Mouse (Mus musculus): ENCODE measurements around the gene Tubb2b. TPM values are rescaled to one million over a fixed set of nuclear protein-coding genes. Genes with fewer than 3 reads are reported as not detected.
A peak's percentile ranks its signal among the peaks of the same experiment; 100 is the strongest.

Tubb2b gene
- total RNA-seq, 1 experiment from 2014 or later, result not detected

DNA sequence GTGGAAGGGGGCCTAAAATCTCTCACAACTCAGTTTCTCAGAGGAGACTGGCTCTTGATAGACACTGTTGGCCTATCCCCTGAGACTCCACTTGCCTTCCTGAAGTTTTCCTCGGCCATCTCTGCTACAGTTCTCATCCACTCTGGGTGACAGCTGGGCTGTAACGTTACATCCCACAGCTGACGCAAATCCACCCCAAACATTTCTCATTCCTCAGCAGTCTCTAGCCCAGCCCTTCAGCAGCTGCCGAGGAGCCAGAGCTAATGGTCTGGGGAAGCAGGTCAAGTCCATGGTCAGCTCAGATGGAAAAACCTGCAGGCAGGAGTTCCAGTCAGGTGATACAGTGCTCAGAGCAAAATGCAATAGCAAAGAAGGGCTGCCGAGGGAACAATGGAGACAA is 19.2 kb downstream of the Tubb2b start:
- no peak for ATAC-seq (replicated peaks; ENCODE audit: low read depth, poor library complexity, severe bottlenecking)

DNA sequence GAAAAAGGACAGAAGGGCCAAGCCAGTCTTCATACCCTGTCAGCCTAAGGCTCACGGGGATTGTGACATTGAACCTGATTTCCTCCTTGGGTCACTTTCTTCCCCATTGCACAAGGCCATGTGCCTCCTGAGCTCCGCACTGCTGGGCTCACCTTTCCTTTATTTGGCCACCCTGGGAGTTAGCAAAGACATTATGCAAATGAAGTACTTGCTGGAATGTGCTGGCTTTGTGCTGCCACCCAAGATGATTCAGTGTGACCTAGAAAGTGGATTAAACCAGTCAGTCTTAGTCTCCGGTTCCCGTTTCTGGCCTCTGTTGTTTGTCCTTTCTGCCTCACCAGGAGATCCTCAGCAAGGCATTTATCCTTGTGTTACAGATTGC is 20.6 kb downstream of the Tubb2b start:
- no peak for ATAC-seq (replicated peaks; ENCODE audit: low read depth, poor library complexity, severe bottlenecking)

DNA sequence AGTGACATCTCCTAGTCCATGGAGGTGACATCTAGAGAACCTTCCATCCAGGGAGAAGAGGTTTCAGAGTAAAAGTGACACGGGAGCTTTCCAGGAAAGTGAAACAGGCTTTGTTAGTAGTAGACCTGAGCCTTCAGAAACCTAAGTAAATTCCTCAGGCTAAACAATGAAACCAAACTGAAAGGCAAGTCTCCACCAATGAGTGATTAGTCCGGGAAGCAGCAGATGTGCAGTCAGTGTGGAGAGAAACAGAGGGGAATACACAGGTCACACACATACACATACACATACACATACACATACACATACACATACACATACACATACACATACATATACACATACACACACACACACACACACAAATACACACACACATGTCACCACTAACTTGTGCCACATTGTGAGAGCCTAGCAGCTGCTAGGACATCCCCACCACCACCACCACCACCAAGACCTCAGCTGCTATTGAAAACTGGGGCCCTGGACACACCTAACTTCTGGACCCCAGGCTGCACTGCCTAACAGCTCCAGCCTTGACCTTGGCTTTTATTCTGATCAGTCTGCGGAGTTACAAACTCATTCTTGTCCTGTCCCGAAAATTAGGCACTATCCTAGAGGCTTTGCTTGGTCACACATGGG is 21.1 kb downstream of the Tubb2b start:
- ATAC-seq (replicated peaks; ENCODE audit: low read depth, poor library complexity, severe bottlenecking), result no peak

DNA sequence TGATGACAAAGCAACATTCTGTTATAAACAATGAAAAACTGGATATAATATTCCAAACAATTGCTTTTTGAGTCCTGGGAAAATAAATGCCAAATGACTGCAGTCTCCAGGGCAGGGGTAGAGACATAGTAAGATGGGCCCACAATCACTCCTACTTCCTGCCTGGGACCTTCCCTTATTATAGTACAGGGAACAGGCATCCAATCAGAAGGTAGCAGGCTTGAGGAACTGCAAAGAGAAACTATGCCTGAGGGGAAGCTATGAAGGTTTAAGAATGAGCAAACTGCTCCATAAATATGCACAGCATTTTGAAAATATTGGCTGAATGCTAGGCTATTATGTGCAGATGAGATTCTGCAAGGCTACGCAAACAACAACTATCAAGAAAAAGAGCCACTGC is 23.3 kb downstream of the Tubb2b start:
- ATAC-seq (replicated peaks; ENCODE audit: low read depth, poor library complexity, severe bottlenecking), result peak; percentile 71; the same call in 1 of the 2 replicates

DNA sequence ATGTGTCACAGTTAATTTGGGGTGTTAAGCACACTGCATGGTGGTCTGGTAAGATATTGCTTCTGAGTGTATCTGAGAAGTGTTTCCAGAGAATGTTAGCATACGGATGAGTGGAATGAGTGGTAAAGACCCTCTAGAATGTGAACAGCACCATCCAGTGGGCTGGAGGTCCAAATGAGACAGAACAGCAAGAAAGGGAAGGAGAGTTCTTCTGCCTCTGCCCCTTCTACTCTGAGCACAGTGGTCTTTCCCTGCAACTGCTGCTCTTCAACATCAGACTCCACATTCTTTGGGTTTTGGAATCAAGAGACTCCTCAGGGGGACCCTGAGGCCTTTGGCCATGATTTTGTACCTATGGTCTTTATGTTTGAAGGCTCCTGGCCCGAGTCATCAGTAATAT is 24.0 kb downstream of the Tubb2b start:
- ATAC-seq (replicated peaks; ENCODE audit: low read depth, poor library complexity, severe bottlenecking), result no peak

DNA sequence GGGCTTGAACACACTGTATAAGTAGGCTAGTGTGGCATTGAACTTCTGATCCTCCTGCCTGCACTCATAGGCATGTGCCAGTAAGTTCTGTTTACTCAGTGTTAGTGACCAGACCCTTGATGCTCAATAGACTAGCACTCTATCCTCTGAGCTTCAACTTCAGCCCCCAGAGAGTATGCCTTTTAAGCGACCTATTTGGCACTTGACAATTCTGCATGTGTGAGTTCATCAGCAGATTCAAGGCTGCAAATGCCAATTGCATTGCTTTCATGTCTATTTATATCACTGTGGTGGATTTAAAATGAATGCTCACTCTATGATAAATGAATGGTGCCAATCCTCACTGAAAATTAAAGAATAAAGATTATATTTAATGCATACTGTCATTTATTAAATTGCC is 24.9 kb downstream of the Tubb2b start:
- no peak for ATAC-seq (replicated peaks; ENCODE audit: low read depth, poor library complexity, severe bottlenecking)

DNA sequence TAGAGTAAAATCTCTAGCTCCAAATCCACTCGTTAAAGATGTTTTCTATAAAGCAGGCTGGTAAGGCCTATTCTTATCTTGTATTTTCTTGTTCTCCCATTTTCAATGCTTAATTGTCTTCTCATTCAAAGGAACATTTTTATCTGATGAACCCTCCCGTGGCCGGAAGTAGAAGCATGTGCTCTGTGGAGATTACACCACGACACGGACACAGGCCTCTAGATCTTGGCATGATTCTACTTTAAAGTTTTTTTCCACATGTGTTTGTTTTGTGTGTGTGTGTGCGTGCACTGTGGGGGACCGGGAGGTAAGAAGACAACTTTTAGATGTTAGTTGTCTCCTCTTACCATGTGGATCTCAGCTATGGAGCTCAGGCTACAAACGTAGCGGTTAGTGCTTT is 28.4 kb downstream of the Tubb2b start:
- peak; percentile 81 for ATAC-seq (replicated peaks; ENCODE audit: low read depth, poor library complexity, severe bottlenecking)

DNA sequence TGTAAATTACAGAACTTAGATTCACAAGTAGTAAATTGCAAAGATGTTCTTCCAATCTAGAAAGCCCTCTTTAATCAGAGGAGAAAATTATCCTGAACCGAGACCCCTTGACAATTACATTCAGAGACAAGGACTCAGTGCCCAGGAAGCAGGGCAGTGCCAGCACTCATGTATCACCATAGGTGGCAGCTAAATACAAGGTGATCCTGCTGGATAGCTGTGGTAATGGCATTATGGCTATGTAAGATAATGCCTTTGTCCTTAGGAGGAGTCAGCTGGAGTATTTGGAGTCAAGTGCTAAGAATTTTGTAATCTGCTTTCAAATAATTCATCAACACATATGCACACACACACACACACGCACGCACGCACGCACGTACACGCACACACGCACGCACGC is 29.0 kb downstream of the Tubb2b start:
- ATAC-seq (replicated peaks; ENCODE audit: low read depth, poor library complexity, severe bottlenecking), result 0 out of 2 replicates have a peak, but pooled peaks have one; percentile 27

DNA sequence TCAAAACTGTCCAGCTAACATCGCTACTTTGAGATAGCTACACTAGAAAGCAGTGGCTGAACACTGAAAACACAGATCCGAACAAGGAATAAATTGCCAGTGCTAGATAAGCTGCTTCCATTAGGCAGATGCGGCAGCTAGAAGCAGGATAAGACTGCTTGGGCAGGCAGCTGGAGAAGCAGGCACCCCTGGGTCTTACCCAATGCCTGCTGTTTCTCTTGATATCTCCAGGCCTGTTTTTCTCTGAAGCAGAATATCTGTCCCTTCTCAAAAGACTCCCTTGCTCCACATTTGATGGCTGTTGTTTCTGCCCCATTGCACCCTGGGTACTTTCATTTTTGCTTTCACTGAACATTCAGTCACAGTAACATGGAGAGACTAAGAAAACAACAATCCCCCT is 29.5 kb downstream of the Tubb2b start:
- ATAC-seq (replicated peaks; ENCODE audit: low read depth, poor library complexity, severe bottlenecking), result peak; percentile 44

DNA sequence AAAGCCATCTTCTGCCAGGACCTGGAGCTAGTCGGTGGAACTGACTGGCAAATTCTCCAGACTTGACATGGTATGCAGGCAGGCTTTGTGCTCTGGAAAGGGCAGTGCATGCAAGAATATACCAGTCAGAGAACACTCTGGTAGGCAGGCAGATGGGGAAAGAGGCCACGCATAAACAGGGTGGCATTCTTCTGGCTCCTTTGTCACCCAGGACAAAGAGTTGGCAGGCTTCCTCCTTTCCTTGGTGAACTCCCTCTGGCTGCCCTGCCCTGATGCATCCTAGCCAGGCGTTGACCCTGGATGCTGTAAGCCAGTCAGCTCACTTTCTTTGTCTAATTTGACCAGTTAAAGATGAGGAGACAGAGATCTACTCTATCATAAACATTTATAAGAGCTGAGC is 33.2 kb downstream of the Tubb2b start:
- ATAC-seq (replicated peaks; ENCODE audit: low read depth, poor library complexity, severe bottlenecking), result no peak

DNA sequence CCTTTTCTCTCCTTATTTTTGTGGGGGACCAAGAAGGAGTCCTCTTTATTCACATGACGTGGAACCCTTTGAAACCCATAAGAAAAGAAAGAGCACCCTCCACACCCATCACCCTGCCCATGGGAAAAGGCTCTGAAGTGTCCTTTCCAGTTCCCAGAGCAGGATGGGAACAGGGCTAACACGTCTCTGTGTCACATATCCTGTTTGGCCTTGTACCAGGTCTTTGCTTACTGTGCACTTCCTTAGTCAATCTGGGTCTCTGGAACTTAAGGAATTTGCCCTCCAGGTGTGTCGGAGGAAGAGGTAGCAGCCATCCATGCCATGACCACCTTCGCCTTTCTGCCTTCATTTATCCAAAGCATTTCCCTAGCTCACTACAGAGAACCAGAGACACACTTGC is 33.8 kb downstream of the Tubb2b start:
- no peak for ATAC-seq (replicated peaks; ENCODE audit: low read depth, poor library complexity, severe bottlenecking)

DNA sequence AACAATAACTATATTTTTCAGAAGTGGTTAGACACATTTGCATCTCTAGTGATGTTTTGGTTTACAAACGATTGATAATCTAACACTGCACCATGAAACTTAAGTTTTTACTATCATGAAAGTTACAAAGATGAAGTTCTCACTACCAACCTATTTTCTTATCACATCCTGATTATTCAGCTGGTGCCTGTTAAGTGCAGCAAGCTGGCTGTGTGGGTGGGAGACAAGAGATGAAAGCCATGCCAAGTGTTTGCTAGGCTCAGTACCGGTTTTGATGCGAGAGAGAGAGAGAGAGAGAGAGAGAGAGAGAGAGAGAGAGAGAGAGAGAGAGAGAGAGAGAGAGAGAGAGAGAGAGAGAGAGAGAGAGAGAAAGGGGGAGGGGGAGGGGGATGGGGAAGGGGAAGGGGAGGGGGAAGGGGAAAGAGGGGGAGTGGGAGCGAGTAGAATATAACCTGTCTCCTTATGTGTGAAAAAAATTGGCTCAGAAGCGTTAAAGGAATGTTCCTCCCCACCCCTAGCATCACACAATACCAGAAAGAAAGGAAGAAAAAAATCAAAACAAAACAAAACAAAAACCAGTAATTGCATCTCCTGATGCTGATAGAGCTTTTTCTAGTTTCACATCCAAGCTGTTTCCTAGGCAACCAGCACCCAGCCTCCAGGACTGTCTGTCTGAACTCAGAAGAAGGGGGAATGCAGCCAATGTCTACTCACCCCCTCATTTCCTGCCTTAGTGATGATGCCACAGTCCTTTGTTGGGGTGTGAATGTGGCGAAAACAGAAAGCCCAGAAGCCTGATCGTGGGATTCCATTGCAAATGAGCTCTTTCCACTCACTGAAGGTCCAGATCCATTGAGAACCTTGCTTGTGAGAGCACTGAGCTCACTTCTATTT is 34.5 kb downstream of the Tubb2b start:
- ATAC-seq (replicated peaks; ENCODE audit: low read depth, poor library complexity, severe bottlenecking), result 0 out of 2 replicates have a peak, but pooled peaks have one; percentile 25

DNA sequence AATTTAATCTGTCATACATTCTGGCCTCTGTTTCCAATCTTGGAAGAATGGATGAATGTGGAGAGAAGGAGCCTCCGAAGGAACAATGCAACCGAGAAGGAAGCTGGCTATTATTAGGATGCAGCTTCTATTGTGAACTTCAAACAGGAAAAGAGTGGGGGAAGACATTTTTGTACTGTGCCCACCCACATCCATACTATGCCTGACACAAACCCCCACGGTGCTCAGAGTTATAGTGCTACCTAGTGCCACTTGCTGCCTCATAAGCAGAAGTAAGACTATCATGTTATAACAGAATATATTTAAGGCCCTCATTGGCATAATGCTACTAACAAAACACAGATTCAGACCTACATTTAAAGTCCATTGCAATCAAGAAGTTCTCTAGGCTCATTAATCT is 40.9 kb downstream of the Tubb2b start:
- ATAC-seq (replicated peaks; ENCODE audit: low read depth, poor library complexity, severe bottlenecking), result 0 out of 2 replicates have a peak, but pooled peaks have one; percentile 11

DNA sequence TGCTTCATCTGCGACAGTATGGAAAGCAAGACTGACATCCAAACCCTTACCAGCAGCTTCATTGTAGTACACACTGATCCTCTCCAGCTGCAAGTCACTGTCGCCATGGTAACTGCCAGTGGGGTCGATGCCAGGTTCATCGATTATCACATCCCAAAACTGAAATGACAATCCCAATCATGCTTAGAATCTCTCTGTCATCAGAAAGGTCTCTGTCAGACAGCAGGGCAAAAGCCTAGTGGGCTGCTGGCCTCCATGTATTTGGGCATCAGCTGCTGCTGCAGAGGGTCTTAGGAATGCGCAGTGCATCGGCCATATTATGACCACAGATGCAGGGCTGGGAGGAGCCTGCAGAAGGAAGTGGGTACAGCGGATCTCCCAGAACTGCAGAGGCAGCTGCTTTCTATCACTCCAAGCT is 41.4 kb downstream of the Tubb2b start:
- ATAC-seq (replicated peaks; ENCODE audit: low read depth, poor library complexity, severe bottlenecking), result peak; percentile 88

DNA sequence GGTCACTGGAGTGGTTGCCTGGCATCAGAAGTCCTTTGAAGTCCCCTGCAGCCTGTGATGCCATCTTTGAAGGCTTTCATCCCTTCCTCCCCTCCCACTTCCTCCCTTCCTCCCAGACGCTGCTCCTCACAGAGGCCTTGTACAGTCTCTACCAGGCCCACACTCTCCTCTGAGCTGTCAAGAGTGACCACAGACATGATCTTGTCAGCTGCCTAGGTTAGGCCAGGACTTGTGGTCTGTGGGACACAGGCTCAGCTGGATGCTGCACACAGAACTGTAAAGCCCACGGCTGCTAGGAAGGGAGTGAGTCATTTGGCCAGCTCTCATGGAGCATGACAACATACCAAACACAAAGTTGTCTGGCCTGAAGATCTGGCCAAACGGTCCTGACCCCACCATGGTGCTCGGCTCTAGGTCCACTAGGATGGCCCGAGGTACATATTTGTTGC is 42.0 kb downstream of the Tubb2b start:
- peak; percentile 88 for ATAC-seq (replicated peaks; ENCODE audit: low read depth, poor library complexity, severe bottlenecking)

DNA sequence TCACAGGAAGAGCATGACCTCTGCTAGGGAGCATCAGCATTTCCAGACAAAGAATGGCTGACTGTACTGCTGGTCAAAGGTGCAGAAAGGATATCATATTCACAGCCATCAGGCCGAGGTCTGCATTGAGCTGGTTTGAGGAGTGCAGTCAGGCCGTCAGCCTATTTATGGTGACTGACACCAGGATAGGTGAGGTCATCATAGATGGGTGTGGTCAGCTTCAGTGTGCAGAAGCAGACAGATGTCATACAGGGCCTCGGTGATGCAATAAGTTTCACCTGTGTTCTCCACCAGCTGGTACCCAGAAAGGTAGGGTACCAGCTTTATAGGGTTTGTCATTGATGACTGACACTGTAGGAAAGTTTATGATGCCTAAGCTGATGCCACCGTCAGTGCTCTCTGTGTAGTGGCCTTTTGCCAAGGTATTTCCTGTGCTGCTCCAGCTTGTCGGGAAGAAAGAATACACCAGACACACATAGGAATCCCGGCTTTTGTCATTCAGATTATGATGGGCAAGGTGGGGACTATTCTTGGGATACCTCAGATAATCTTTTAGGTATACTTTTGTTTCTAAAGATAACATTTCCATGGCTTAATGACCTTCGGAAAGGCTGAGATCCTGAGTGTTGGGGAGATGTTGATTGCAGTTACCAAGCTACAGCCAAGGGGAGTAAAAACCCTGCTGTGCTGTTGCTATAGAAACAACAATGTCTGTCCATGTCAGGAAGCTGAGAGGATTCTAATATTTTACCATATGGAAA is 43.0 kb downstream of the Tubb2b start:
- no peak for ATAC-seq (replicated peaks; ENCODE audit: low read depth, poor library complexity, severe bottlenecking)

DNA sequence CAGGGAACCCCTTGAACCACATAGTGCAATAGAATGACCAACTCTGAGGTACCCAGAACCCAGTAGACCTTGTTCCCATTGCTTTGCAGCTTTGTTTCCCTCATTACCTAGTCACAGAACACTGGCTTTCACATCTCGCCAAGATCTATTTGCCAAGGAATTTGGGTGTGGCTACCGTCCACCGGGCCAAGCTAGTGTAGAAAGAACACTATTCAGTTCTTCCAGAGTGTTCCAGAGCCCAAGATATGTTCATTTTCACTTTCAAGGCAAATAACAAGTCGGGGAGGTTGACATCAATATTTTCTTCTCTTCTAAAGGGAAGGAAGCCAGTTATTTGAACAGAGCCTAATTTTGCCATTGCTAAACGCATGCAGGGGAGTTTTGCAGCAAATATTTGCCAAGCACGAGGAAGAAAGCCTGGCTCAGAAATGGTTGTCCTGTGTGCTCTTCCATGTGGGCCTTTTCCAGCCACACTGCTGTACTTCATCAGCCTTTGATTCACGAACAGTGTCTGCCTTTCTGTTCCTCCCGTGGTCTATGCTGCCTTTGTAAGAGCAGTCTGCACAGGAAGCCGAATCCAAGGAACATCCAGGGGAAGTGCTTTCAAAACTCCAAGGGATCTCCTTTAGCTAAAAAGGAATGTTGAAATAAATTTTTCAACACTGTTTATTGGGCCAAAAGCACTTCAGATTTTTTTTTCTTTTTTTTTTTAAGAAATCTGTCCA is 46.1 kb downstream of the Tubb2b start:
- no peak for ATAC-seq (replicated peaks; ENCODE audit: low read depth, poor library complexity, severe bottlenecking)

DNA sequence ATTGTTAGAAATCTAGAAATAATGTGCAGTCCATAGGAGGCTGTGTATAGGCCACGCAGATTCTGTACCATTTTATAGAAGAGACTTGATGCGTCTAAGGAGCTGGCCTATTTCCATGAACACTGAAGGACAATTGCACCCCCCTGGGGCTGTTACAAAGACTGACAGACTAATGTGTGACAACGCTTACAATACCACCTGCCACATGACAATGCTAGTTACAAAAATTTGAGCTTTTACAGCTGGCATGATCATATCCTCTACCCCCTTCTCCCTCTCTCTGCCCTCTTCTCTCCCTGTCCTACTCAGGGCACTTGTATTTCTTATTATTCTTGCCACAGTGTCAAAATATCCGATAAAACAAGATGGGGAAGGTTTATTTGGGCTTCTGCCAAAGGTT is 48.3 kb downstream of the Tubb2b start:
- ATAC-seq (replicated peaks; ENCODE audit: low read depth, poor library complexity, severe bottlenecking), result no peak

DNA sequence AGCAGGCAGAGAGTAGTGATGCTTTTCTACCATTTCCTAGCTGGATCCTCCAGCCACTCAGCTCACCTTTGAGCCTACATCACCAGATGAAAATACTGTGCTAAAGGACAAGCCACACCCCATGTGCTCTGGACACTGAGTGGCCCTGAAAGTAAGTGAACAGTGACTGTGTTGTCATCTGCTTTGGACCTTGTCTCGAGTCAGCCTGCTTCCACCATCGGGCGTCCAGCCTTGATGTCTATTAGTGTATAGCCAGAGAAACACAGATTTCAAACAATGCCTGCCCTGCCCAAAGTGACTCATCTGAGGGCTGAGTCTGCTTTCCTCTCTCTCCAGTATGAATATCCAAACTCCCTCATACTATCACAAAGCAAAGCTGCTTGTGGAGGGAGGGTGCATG is 50.5 kb downstream of the Tubb2b start:
- ATAC-seq (replicated peaks; ENCODE audit: low read depth, poor library complexity, severe bottlenecking), result no peak

Data from common myeloid progenitor, adult 5-6 weeks (primary cell).